Mouse (Mus musculus) bone marrow macrophage, adult 2 months (primary cell): Measurements from ENCODE around the gene Zpbp2. TPM values are rescaled to one million over a fixed set of nuclear protein-coding genes. Genes with fewer than 3 reads are reported as not detected.

ENCODE experiments used
- H3K27ac ChIP-seq: 2 replicates; pipeline ENCODE4 v1.5.1; 2012; ENCODE audit warnings: low read depth, low read length; ENCODE audit not compliant: insufficient read depth
- H3K4me1 ChIP-seq: 2 replicates; pipeline ENCODE4 v1.6.1; 2012; ENCODE audit warnings: low read length; ENCODE audit not compliant: control insufficient read depth, insufficient read depth
- H3K4me3 ChIP-seq: 2 replicates; pipeline ENCODE4 v1.5.1; 2012; ENCODE audit warnings: mild to moderate bottlenecking, low read length, moderate library complexity; ENCODE audit not compliant: insufficient read depth
- CTCF ChIP-seq: IDR thresholded peaks from 2 replicates; pipeline ENCODE4 v1.5.1; 2012; ENCODE audit warnings: low read depth, mild to moderate bottlenecking, low read length, moderate library complexity
- POLR2A ChIP-seq: IDR thresholded peaks from 2 replicates; pipeline ENCODE4 v1.6.1; 2012; ENCODE audit warnings: mild to moderate bottlenecking, low read depth, low read length, borderline replicate concordance
- polyA plus RNA-seq: library from polyadenylated mRNA; stranded (reverse); fragments of >200 nt; gene quantifications from 2 replicates; pipeline ENCODE4 v1.2.4, GENCODE M21; 2012; ENCODE audit not compliant: missing spikeins, insufficient read depth, insufficient read length

The Zpbp2 gene
- polyA plus RNA-seq, 1 experiment, result not detected

DNA sequence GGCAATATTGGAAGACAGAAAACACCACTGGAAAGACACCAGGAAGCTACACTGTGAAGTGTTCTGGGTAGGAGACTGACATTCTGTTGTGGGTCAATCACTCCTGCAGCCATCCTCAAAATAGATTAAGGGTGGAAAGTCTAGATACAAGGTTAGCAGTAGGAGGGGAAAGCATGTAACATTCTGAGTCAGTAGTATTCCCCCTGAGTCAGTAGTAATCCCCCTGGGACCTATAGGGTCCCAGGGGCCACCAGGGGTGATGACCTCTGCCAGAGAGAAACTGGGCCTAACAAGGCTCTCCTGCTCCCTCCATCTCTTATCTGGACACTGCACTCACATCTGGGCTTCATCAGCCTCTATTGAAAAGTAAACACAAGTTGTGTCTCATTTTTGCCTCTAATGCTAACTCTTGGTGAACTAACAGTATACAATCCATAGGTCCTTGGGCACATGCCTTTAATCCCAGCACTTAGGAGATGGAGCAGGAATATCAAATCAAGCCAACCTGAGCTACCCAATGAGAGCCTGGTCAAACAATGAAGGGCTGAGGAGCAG is 13.3 kb upstream of the Zpbp2 start:
- no peak for TF ChIP-seq POLR2A
- no peak for TF ChIP-seq CTCF
- Histone ChIP-seq H3K4me1 (no peaks in the 10 kb centered on the region), H3K27ac (no peak overlapping the region), H3K4me3 (no peak overlapping the region)

DNA sequence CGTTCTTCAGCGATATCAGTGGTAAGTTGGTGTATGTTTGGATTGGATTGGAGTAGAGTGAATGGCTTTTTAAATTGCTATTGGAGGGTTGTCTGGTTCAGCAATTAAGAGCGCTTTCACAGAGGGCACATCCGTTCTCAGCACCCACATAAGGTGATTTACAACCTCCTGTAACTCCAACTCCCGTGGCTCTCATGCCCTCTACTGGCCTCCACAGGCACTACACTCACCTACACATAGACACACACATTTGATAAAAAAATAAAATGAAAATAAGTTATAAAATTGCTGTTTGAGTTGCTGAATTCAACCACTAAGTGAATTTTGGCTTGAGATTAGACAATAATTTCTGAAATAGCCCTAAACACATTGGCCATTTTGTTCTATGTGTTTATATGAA is 10.6 kb upstream of the Zpbp2 start:
- Histone ChIP-seq H3K4me1 (no peaks in the 10 kb centered on the region), H3K4me3 (no peak overlapping the region), H3K27ac (no peak overlapping the region)
- no peak for TF ChIP-seq POLR2A
- no peak for TF ChIP-seq CTCF

DNA sequence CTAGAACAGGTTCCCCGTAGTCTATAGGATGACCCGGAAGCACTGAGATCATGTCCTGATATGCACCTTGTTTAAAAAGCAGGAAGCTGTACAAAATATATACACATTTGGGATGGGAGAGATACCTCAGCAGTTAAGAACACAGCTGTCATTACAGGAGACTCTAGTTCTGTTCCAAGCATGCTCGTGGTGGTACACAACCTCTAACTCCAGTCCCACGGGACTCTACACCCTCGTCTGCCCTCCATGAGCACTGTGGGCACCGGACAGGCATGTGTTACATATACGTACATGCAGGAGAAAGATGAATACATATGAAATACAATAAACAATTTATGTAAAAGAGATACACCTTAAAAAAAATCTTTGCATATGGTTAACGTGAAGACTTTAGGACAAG is 8.3 kb upstream of the Zpbp2 start:
- Histone ChIP-seq H3K4me1 (no peaks in the 10 kb centered on the region; the same call in 1 of the 2 replicates), H3K4me3 (no peak overlapping the region), H3K27ac (no peak overlapping the region)
- TF ChIP-seq POLR2A, result no peak
- no peak for TF ChIP-seq CTCF

DNA sequence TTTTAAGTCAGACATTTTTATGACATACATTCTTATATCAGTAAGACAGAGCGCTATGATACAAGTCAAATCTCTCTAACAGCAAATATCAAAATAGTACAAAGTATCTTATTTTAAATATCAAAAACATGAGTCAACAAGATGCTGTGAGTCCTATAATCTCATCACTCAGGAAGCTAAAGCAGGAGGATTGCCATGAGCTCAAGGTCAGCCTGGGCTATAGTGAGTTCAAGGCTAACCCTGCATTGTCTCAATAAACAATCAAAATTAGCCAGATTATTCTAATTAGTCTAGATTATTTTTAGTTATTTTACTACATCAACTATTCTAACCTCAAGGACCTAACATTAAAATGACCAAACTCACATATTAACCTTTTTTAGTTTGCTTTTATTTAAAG is 7.5 kb upstream of the Zpbp2 start:
- Histone ChIP-seq H3K27ac (no peak overlapping the region), H3K4me1 (no peaks in the 10 kb centered on the region; the same call in 1 of the 2 replicates), H3K4me3 (no peak overlapping the region)
- TF ChIP-seq POLR2A (no peak), CTCF (no peak)

DNA sequence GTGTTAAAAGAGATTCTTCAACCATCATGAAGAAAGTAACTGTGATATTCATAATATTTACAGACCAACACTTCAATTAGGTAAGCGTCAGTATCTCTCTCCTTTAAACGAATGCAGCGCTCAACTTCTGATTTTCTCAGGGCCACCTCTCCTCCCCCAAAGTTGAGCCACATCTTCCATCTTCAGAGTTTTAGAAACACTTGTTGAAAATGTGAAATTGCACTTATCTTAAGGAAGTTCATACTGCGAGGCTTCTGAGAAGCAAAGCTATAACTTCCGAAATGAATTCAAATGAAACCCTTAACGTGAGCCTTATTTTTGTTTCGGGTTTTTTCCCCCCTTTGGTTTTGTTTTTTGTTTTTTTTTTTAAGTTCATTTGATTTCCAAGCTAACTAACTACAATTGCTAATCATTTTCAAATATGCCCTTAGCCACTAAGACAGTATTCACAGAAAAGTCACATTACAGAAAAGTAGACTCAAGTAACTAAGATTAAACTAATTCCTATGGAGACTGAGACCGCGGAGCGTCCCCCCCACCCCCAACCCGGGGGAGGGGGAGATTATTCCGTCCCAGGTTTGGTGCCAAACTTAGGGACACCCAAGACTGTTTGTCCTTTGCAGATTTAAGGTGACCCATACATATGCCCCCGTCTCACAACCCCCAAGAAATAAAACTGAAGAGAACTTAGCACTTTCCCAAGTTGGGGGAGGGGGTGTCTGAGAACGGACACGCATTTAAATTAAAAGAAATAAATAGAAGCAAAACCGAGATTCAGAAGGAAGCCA is 5.8 kb upstream of the Zpbp2 start:
- Histone ChIP-seq H3K27ac (no peak overlapping the region), H3K4me1 (no peaks in the 10 kb centered on the region; the same call in 1 of the 2 replicates), H3K4me3 (peak overlapping the region; percentile 45)
- no peak for TF ChIP-seq CTCF
- no peak for TF ChIP-seq POLR2A

DNA sequence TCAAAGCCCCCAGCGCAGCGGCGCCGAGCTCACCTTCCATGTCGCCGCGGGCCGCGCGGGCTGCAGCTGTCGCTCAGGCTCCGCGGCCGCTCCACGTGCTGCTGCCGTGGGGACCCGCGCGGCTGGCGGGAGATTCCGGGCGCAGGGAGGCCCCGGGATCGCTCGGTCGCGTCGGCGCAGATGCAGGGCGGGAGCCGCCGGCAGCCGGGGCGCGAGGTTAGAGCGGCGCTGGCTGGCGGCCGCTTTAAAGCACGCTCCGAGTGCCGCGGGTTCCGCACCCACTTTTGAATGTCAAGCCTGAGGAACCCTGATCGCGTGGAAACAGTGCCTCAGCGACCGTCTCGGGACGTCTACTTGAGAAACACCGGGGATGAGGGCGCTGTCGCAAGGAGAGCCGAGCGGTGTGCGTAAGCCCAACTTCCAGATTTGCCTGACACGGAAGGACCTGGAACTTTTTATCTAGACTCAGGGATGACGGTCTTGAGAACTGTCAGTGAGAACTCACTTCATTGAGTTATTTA is 5.1 kb upstream of the Zpbp2 start, which contains the start of gene Ikzf3:
Ikzf3 (minus strand) TSS at position 321 of the 521 bp plus-strand sequence.
- no peak for TF ChIP-seq CTCF
- no peak for TF ChIP-seq POLR2A
- H3K4me3 ChIP-seq, result peak within 1 kb of the TSS; percentile 45
- H3K4me1 ChIP-seq, result peaks cover 6% of the 10 kb centered on the region
- H3K27ac ChIP-seq, result no peak within 1 kb of the TSS

DNA sequence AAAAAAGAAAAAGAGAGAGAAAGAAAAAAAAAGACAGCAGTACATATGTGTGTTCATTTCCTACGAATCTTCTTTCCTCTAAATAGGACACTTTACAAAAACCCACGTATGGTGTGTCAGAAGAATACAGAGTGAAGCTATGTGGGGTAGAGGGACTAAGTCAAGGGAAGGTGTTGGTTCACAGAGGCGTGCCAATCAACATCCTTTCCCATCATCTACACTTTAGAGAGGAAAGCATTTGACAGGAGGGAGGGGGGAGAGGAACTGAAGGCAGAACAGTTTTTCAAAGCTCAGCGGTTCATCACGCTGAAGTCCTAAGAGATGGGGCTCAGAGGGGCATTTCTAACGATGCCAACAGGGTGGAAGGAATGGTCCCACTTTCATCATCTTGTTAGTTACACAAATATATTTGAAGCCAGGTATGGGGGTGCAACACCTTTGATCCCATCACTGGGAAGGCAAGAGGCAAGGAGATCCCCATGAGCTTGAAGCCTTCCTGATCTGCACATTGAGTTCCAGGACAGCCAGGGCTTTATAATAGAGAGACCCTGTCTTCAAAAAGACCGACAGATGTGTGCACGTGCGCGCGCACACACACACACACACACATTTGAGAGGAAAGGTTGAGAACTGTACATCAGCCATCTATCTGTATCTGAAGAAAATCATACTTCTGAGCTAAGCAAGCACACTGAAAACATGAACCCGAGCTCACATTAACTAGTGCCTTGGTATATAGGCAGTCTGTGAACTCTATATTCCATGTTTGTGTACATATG is 4.2 kb upstream of the Zpbp2 start:
- Histone ChIP-seq H3K4me3 (no peak overlapping the region), H3K27ac (no peak overlapping the region), H3K4me1 (peaks cover 9% of the 10 kb centered on the region)
- TF ChIP-seq CTCF (no peak), POLR2A (no peak)

DNA sequence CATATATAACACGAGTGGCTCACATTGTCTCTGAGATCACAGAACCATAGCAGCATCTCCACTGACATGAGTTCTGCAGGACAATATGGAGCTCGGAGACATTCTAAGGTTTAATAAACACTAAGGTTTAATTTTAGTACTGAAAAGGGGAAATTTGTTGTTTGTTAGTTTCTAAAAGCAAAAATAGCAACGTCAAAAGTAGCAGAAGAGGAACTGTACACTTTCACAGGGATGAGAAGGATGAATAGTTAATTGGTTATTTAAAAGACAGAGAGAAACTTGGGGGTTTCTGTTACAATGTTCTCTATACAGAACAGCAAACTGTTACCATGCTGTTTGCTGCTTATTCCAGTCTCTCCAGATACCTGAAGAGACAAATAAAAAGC is 3.6 kb upstream of the Zpbp2 start:
- Histone ChIP-seq H3K27ac (no peak overlapping the region), H3K4me1 (peaks cover 9% of the 10 kb centered on the region), H3K4me3 (no peak overlapping the region)
- TF ChIP-seq POLR2A (no peak), CTCF (no peak)

DNA sequence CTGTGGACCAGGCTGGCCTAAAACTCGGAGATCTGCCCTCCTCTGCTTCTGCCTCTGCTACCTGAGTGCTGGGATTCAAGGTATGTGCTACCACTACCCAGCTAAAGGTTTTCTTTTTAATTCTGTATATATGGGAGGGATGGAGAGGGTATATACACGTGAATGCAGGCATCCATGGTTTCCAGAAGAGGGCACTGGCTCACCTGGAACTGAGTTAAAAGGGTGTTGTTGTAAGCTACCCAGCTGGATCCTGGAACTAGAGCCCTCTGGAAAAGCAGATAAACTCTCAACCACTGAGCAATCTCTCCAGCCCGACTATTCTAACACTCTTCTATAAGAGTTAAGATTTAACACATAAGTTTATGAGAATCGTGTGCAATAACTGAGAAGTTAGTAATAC is 1.5 kb upstream of the Zpbp2 start:
- TF ChIP-seq POLR2A, result no peak
- TF ChIP-seq CTCF, result no peak
- H3K4me3 ChIP-seq, result no peak overlapping the region
- no peak overlapping the region for H3K27ac ChIP-seq
- H3K4me1 ChIP-seq, result peaks cover 9% of the 10 kb centered on the region
